Mouse (Mus musculus): ENCODE data around the gene Gnl1.
"Not testable (repeated sequence)": the region's sequence is repeated elsewhere in the genome, so short reads cannot be mapped to it uniquely, and the experiment has no call there.

Gnl1 gene

GRCm38 (mm10) chr17:36022922-36023321, 43.3 kb downstream of the Gnl1 start:
- ATAC-seq (ENCODE audit: insufficient number of reproducible peaks, low FRiP score, low TSS enrichment) = no peak

GRCm38 (mm10) chr17:36023710-36024654, 44.3 kb downstream of the Gnl1 start:
- ATAC-seq (ENCODE audit: insufficient number of reproducible peaks, low FRiP score, low TSS enrichment) = no peak

GRCm38 (mm10) chr17:36025197-36025596, 45.5 kb downstream of the Gnl1 start:
- no peak for ATAC-seq (ENCODE audit: insufficient number of reproducible peaks, low FRiP score, low TSS enrichment)

GRCm38 (mm10) chr17:36025901-36026300, 46.2 kb downstream of the Gnl1 start:
- ATAC-seq (ENCODE audit: insufficient number of reproducible peaks, low FRiP score, low TSS enrichment) = no peak

- ATAC-seq (ENCODE audit: insufficient number of reproducible peaks, low FRiP score, low TSS enrichment) = no peak
Measured at GRCm38 (mm10) chr17:36027663-36028062, 48.0 kb downstream of the Gnl1 start.

- ATAC-seq (ENCODE audit: insufficient number of reproducible peaks, low FRiP score, low TSS enrichment) = no peak
Measured at GRCm38 (mm10) chr17:36028879-36029619, 49.4 kb downstream of the Gnl1 start.

- ATAC-seq (ENCODE audit: insufficient number of reproducible peaks, low FRiP score, low TSS enrichment) = not testable (repeated sequence)
Measured at GRCm38 (mm10) chr17:36030046-36030702, 50.5 kb downstream of the Gnl1 start.

- not testable (repeated sequence) for ATAC-seq (ENCODE audit: insufficient number of reproducible peaks, low FRiP score, low TSS enrichment)
Measured at GRCm38 (mm10) chr17:36030703-36031582, 51.3 kb downstream of the Gnl1 start.

GRCm38 (mm10) chr17:36031583-36032331, 52.1 kb downstream of the Gnl1 start:
- ATAC-seq (ENCODE audit: insufficient number of reproducible peaks, low FRiP score, low TSS enrichment) = peak; percentile 66; the same call in 1 of the 2 replicates

- not testable (repeated sequence) for ATAC-seq (ENCODE audit: insufficient number of reproducible peaks, low FRiP score, low TSS enrichment)
Measured at GRCm38 (mm10) chr17:36032351-36032875, 52.8 kb downstream of the Gnl1 start, which contains the start of gene H2-T23. H2-T23 (minus strand) TSS chr17:36032855.

- not testable (repeated sequence) for ATAC-seq (ENCODE audit: insufficient number of reproducible peaks, low FRiP score, low TSS enrichment)
Measured at GRCm38 (mm10) chr17:36034524-36034923, 54.9 kb downstream of the Gnl1 start.

- not testable (repeated sequence) for ATAC-seq (ENCODE audit: insufficient number of reproducible peaks, low FRiP score, low TSS enrichment)
Measured at GRCm38 (mm10) chr17:36035010-36035638, 55.5 kb downstream of the Gnl1 start.

GRCm38 (mm10) chr17:36036126-36036525, 56.5 kb downstream of the Gnl1 start:
- ATAC-seq (ENCODE audit: insufficient number of reproducible peaks, low FRiP score, low TSS enrichment) = not testable (repeated sequence)
